Mouse (Mus musculus): ENCODE measurements around the gene Topbp1.

Topbp1 gene

GRCm38 (mm10) chr9:103304927-103305326, at the start of gene Topbp1, which contains the start of gene 1300017J02Rik:
Gene Topbp1 (plus strand): TSS chr9:103305215.
Gene 1300017J02Rik (minus strand): TSS chr9:103305082.
- peak; percentile 87 to 92 for DNase-seq (ENCODE audit: low spot score in 2 of 2)

- DNase-seq (ENCODE audit: low spot score in 2 of 2): no peak
Observed at GRCm38 (mm10) chr9:103265778-103266177, 39.2 kb upstream of the Topbp1 start.

- no peak for DNase-seq (ENCODE audit: low spot score in 2 of 2)
Observed at GRCm38 (mm10) chr9:103271104-103271503, 33.9 kb upstream of the Topbp1 start.

GRCm38 (mm10) chr9:103274819-103275218, 30.2 kb upstream of the Topbp1 start:
- DNase-seq (ENCODE audit: low spot score in 2 of 2): no peak

- DNase-seq (ENCODE audit: low spot score in 2 of 2): no peak
Observed at GRCm38 (mm10) chr9:103275676-103276075, 29.3 kb upstream of the Topbp1 start.

GRCm38 (mm10) chr9:103276876-103277275, 28.1 kb upstream of the Topbp1 start:
- no peak for DNase-seq (ENCODE audit: low spot score in 2 of 2)

GRCm38 (mm10) chr9:103286396-103286795, 18.6 kb upstream of the Topbp1 start:
- DNase-seq (ENCODE audit: low spot score in 2 of 2): no peak

- no peak for DNase-seq (ENCODE audit: low spot score in 2 of 2)
Observed at GRCm38 (mm10) chr9:103286901-103287422, 18.1 kb upstream of the Topbp1 start.

- no peak for DNase-seq (ENCODE audit: low spot score in 2 of 2)
Observed at GRCm38 (mm10) chr9:103287840-103288488, 17.1 kb upstream of the Topbp1 start.

- DNase-seq (ENCODE audit: low spot score in 2 of 2): no peak
Observed at GRCm38 (mm10) chr9:103288489-103289180, 16.4 kb upstream of the Topbp1 start.

GRCm38 (mm10) chr9:103294507-103294906, 10.5 kb upstream of the Topbp1 start:
- DNase-seq (ENCODE audit: low spot score in 2 of 2): no peak

GRCm38 (mm10) chr9:103301086-103301485, 3.9 kb upstream of the Topbp1 start:
- DNase-seq (ENCODE audit: low spot score in 2 of 2): no peak

- no peak for DNase-seq (ENCODE audit: low spot score in 2 of 2)
Observed at GRCm38 (mm10) chr9:103302239-103302638, 2.8 kb upstream of the Topbp1 start.

GRCm38 (mm10) chr9:103302666-103303065, 2.3 kb upstream of the Topbp1 start:
- DNase-seq (ENCODE audit: low spot score in 2 of 2): peak; percentile 18 to 56

- no peak for DNase-seq (ENCODE audit: low spot score in 2 of 2)
Observed at GRCm38 (mm10) chr9:103305332-103306041, 472 bp downstream of the Topbp1 start.

- DNase-seq (ENCODE audit: low spot score in 2 of 2): peak in 1 of 2 experiments; percentile 33
Observed at GRCm38 (mm10) chr9:103309832-103310231, 4.8 kb downstream of the Topbp1 start.

GRCm38 (mm10) chr9:103324678-103325077, 19.7 kb downstream of the Topbp1 start:
- DNase-seq (ENCODE audit: low spot score in 2 of 2): no peak

- DNase-seq (ENCODE audit: low spot score in 2 of 2): no peak
Observed at GRCm38 (mm10) chr9:103326449-103326848, 21.4 kb downstream of the Topbp1 start.

GRCm38 (mm10) chr9:103332663-103333062, 27.6 kb downstream of the Topbp1 start:
- DNase-seq (ENCODE audit: low spot score in 2 of 2): no peak

GRCm38 (mm10) chr9:103336912-103337311, 31.9 kb downstream of the Topbp1 start:
- no peak for DNase-seq (ENCODE audit: low spot score in 2 of 2)

- DNase-seq (ENCODE audit: low spot score in 2 of 2): no peak
Observed at GRCm38 (mm10) chr9:103347045-103347444, 42.0 kb downstream of the Topbp1 start.

- DNase-seq (ENCODE audit: low spot score in 2 of 2): no peak
Observed at GRCm38 (mm10) chr9:103347996-103348490, 43.0 kb downstream of the Topbp1 start.
